ENCODE assay signal across 8 mouse cellular contexts in the genomic region with DNA sequence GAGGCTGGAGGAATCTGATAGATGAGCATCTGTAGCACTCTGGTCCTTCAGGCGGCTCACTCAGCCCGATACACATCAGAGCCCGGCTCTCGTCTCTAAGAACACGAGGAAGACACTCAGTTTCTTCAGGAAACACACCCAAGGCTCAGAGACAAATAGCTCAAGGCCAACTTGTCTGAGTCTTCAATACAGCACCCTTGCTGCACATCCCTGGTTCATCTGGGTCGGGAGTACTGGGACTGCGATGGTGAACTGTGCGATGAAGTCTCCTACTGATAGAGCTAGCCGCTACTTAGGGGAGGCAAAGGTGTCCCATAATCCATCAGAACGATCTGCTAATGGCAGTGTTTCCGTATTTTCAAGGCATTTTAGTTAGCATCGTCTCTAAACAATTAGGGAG. TPM values are rescaled to one million over a fixed set of nuclear protein-coding genes. Genes with fewer than 3 reads are reported as not detected.
DNase-seq lines count a peak whose midpoint lies in the region; ATAC-seq lines count a peak whose summit lies in the region.

Gm9936 (minus strand) TSS at position 101 of the 400 bp plus-strand sequence.

- no peak for DNase-seq in heart, postnatal 14 days
- DNase-seq in embryonic facial prominence, embryonic 10.5 days (ENCODE audit: low spot score): no peak
- no peak for DNase-seq in hindbrain, embryonic 14.5 days (ENCODE audit: low spot score)
- no peak for DNase-seq in midbrain, embryonic 14.5 days
- no peak for DNase-seq in yolk sac, embryonic 10.5 days (ENCODE audit: low spot score)
- DNase-seq in gastrocnemius, postnatal 4 days (ENCODE audit: low spot score in 2 of 2): no peak

- no peaks in the 10 kb centered on the region for H3K9me3 ChIP-seq in heart, embryonic 14.5 days (ENCODE audit: control insufficient read depth, low read length)
- H3K9me3 ChIP-seq in embryonic facial prominence, embryonic 10.5 days: no peaks in the 10 kb centered on the region
- H3K9me3 ChIP-seq in hindbrain, embryonic 14.5 days (ENCODE audit: control insufficient read depth, low read length): no peaks in the 10 kb centered on the region
- H3K9me3 ChIP-seq in midbrain, embryonic 14.5 days (ENCODE audit: control insufficient read depth, low read length): no peaks in the 10 kb centered on the region

- 77% methylated on average over 12 of the region's 12 CpGs for WGBS in heart, embryonic 14.5 days
- whole genome bisulfite sequencing in embryonic facial prominence, embryonic 10.5 days: 83% methylated on average over 12 of the region's 12 CpGs
- WGBS in hindbrain, embryonic 14.5 days: 83% methylated on average over 12 of the region's 12 CpGs
- 87% methylated on average over 12 of the region's 12 CpGs for WGBS in midbrain, embryonic 14.5 days

- peak within 1 kb of the TSS; percentile 60 for H3K4me2 ChIP-seq in heart, embryonic 14.5 days (ENCODE audit: low read length)
- H3K4me2 ChIP-seq in hindbrain, embryonic 14.5 days (replicated peaks): peak within 1 kb of the TSS; percentile 58
- peak within 1 kb of the TSS; percentile 49 for H3K4me2 ChIP-seq in midbrain, embryonic 14.5 days (ENCODE audit: low read length)

- no peak for ATAC-seq in heart, embryonic 14.5 days (ENCODE audit: insufficient number of reproducible peaks, insufficient read depth, low FRiP score, low read depth)
- ATAC-seq in hindbrain, embryonic 14.5 days (ENCODE audit: low FRiP score): no peak
- no peak for ATAC-seq in midbrain, embryonic 14.5 days (ENCODE audit: low FRiP score, low TSS enrichment)
- ATAC-seq in erythroblast, adult 5-6 weeks (replicated peaks; ENCODE audit: low FRiP score, poor library complexity, severe bottlenecking): no peak

- no peaks in the 10 kb centered on the region for H3K4me1 ChIP-seq in heart, embryonic 14.5 days (ENCODE audit: control insufficient read depth in 2 of 2, insufficient read depth in 2 of 2, low read length in 2 of 2)
- H3K4me1 ChIP-seq in embryonic facial prominence, embryonic 10.5 days: peaks cover 12% of the 10 kb centered on the region
- no peaks in the 10 kb centered on the region for H3K4me1 ChIP-seq in hindbrain, embryonic 14.5 days (replicated peaks; ENCODE audit: control insufficient read depth, insufficient read depth, low read length)
- no peaks in the 10 kb centered on the region for H3K4me1 ChIP-seq in midbrain, embryonic 14.5 days (ENCODE audit: control insufficient read depth, insufficient read depth, low read length)

- peaks cover 13% of the 10 kb centered on the region for H3K27me3 ChIP-seq in heart, embryonic 14.5 days (ENCODE audit: control insufficient read depth, insufficient read depth, low read length)
- peaks cover 19% of the 10 kb centered on the region for H3K27me3 ChIP-seq in embryonic facial prominence, embryonic 10.5 days (replicated peaks; ENCODE audit: low read depth, poor library complexity, severe bottlenecking)
- no peaks in the 10 kb centered on the region for H3K27me3 ChIP-seq in hindbrain, embryonic 14.5 days (ENCODE audit: control insufficient read depth, insufficient read depth, low read length)
- no peaks in the 10 kb centered on the region for H3K27me3 ChIP-seq in midbrain, embryonic 14.5 days (ENCODE audit: control insufficient read depth, insufficient read depth, low read length)

- H3K9ac ChIP-seq in heart, embryonic 14.5 days (ENCODE audit: low read length): no peak within 1 kb of the TSS
- peak within 1 kb of the TSS; percentile 56 for H3K9ac ChIP-seq in hindbrain, embryonic 14.5 days
- H3K9ac ChIP-seq in midbrain, embryonic 14.5 days (replicated peaks; ENCODE audit: low read length): no peak within 1 kb of the TSS

- H3K4me3 ChIP-seq in heart, embryonic 14.5 days (ENCODE audit: control insufficient read depth in 1 of 2, insufficient read depth in 1 of 2, low read depth in 1 of 2, low read length in 2 of 2): peak within 1 kb of the TSS; percentile 13 to 28; a peak in 2 of 4 replicates
- peak within 1 kb of the TSS; percentile 57 for H3K4me3 ChIP-seq in embryonic facial prominence, embryonic 10.5 days
- H3K4me3 ChIP-seq in hindbrain, embryonic 14.5 days (replicated peaks; ENCODE audit: low read length): peak within 1 kb of the TSS; percentile 23
- peak within 1 kb of the TSS; percentile 11; the same call in 1 of the 2 replicates for H3K4me3 ChIP-seq in midbrain, embryonic 14.5 days (replicated peaks; ENCODE audit: low read depth, low read length)

- intact Hi-C loops in heart, postnatal 14 days (cut with DNase I): loop anchor here (2.0 kb wide), 1 partner anchor 34 kb away; no protein-coding TSS in a partner anchor

- H3K27ac ChIP-seq in heart, embryonic 14.5 days (replicated peaks in 1 of 2; ENCODE audit: control insufficient read depth in 1 of 2, insufficient read depth in 1 of 2, low read depth in 2 of 2, low read length in 2 of 2): no peak within 1 kb of the TSS
- peak within 1 kb of the TSS; percentile 68; the same call in 1 of the 2 replicates for H3K27ac ChIP-seq in embryonic facial prominence, embryonic 10.5 days (replicated peaks)
- 0 out of 2 replicates have a peak within 1 kb of the TSS, but pooled peaks have one; percentile 26 for H3K27ac ChIP-seq in hindbrain, embryonic 14.5 days
- H3K27ac ChIP-seq in midbrain, embryonic 14.5 days (replicated peaks; ENCODE audit: low read depth, low read length): no peak within 1 kb of the TSS

- H3K36me3 ChIP-seq in heart, embryonic 14.5 days (ENCODE audit: control insufficient read depth, insufficient read depth, low read length): no peaks in the 10 kb centered on the region
- no peaks in the 10 kb centered on the region for H3K36me3 ChIP-seq in embryonic facial prominence, embryonic 10.5 days (replicated peaks)
- no peaks in the 10 kb centered on the region for H3K36me3 ChIP-seq in hindbrain, embryonic 14.5 days (replicated peaks; ENCODE audit: control insufficient read depth, insufficient read depth)
- H3K36me3 ChIP-seq in midbrain, embryonic 14.5 days (ENCODE audit: control insufficient read depth, insufficient read depth, low read length): no peaks in the 10 kb centered on the region

RNA-seq across cellular contexts. Expression of gene Gm9936, which starts in this region (rescaled TPM):
- polyA plus RNA-seq in heart, embryonic 14.5 days (2014; fragmentation: Nextera tagmentation; extraction: Ambion mirVana): not detected in 2 replicates
- total RNA-seq in heart, postnatal 14 days (2021): not detected
- polyA plus RNA-seq in embryonic facial prominence, embryonic 10.5 days (2016; fragmentation: Nextera tagmentation; extraction: Ambion mirVana): 0.08 and 0.12 TPM in 2 replicates
- polyA plus RNA-seq in hindbrain, embryonic 14.5 days (2014; fragmentation: Nextera tagmentation; extraction: Ambion mirVana): 2.6 and 3.0 TPM in 2 replicates
- polyA plus RNA-seq in midbrain, embryonic 14.5 days (2014; fragmentation: Nextera tagmentation; extraction: Ambion mirVana): 3.4 and 3.5 TPM in 2 replicates
- total RNA-seq in erythroblast, adult 5-6 weeks (2015; ENCODE audit: low replicate concordance): not detected in 2 replicates
- total RNA-seq in erythroblast, adult 5-6 weeks (2017; ENCODE audit: low replicate concordance): not detected in 2 replicates
- not detected for total RNA-seq in gastrocnemius, postnatal 4 days (2021)

Comparison
In these comparisons a context has a peak if more than half of its experiments do, and no peak if none do; other contexts are left out.
1. H3K27ac ChIP-seq: peak in embryonic facial prominence, embryonic 10.5 days (single experiment) and hindbrain, embryonic 14.5 days (single experiment); none in heart, embryonic 14.5 days (0 of 2) and midbrain, embryonic 14.5 days (single experiment).
2. Peak in every context shown above with its lines, with median percentiles within 50 percentile points of each other: H3K4me2 ChIP-seq and H3K4me3 ChIP-seq.